Mouse (Mus musculus): ENCODE results near the gene Afg3l1.

- TF ChIP-seq EP300 (IDR thresholded peaks at IDR 0.05; ENCODE audit: low read depth) (no peak), CTCF (IDR thresholded peaks at IDR 0.05; ENCODE audit: low read depth) (no peak)
Measured at GRCm38 (mm10) chr8:123536242-123536989, 58.7 kb downstream of the Afg3l1 start.

Measured in heart, postnatal 0 days (tissue).